Mouse (Mus musculus): Measurements from ENCODE around the gene Tigit. TPM values are rescaled to one million over a fixed set of nuclear protein-coding genes. Genes with fewer than 3 reads are reported as not detected.

The Tigit gene
- polyA plus RNA-seq, 1 experiment from 2014 or later = not detected

DNA sequence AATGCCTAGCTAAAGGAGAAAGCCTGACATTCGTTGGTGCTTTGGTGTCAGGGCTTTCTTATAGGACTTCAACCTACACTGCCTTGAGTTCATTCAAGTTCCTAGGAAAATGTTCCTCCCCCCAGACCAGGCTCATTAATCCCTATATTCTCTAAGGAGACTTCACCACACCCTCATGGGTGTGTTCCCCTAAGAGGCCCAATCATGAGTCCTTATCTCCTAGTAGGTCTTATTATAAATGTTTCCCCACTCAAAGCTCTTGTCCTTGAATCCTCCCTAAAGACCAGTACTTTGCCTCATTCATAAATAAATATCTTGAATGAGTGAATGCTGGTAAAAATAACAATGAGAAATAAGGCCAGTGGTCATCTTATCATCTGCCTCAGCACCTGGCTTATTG lies 16.3 kb downstream of the Tigit start:
- Histone ChIP-seq H3K4me3 (ENCODE audit: control insufficient read depth in 1 of 2, insufficient read depth in 1 of 2, low read depth in 1 of 2, low read length in 2 of 2) (no peak overlapping the region), H3K4me2 (ENCODE audit: low read length) (no peak overlapping the region), H3K9me3 (ENCODE audit: control insufficient read depth, low read length) (no peaks in the 10 kb centered on the region), H3K9ac (ENCODE audit: low read length) (no peak overlapping the region), H3K4me1 (ENCODE audit: control insufficient read depth in 2 of 2, insufficient read depth in 2 of 2, low read length in 2 of 2) (no peaks in the 10 kb centered on the region; a peak in 1 of 4 replicates), H3K27ac (replicated peaks in 1 of 2; ENCODE audit: control insufficient read depth in 1 of 2, insufficient read depth in 1 of 2, low read depth in 2 of 2, low read length in 2 of 2) (no peak overlapping the region), H3K36me3 (ENCODE audit: control insufficient read depth, insufficient read depth, low read length) (no peaks in the 10 kb centered on the region), H3K27me3 (ENCODE audit: control insufficient read depth, insufficient read depth, low read length) (no peaks in the 10 kb centered on the region)
- no peak for ATAC-seq (ENCODE audit: insufficient number of reproducible peaks, insufficient read depth, low FRiP score, low read depth)
- WGBS = 71% methylated on average over 1 of the region's 1 CpGs

DNA sequence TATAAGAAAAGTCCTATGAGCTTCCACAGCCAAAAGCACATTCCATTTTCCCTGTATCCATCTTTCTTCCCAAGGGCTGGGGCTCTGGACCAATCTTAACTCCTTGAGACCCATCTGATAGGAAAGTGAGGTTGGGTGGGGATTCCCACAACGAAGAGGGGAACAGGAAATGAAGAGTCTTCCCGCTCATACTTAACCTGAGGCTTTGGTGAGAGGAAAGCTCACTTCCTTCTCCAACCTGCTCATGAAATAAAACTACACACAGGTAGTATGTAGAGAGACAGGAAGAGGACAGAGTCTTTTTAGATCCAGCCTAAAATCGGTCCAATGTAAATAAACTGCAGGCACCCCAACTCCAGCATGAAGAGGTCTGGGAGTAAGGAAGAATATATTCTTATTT lies 17.0 kb downstream of the Tigit start:
- Histone ChIP-seq H3K36me3 (ENCODE audit: control insufficient read depth, insufficient read depth, low read length) (no peaks in the 10 kb centered on the region), H3K9ac (ENCODE audit: low read length) (no peak overlapping the region), H3K4me3 (ENCODE audit: control insufficient read depth in 1 of 2, insufficient read depth in 1 of 2, low read depth in 1 of 2, low read length in 2 of 2) (no peak overlapping the region), H3K4me2 (ENCODE audit: low read length) (no peak overlapping the region), H3K9me3 (ENCODE audit: control insufficient read depth, low read length) (no peaks in the 10 kb centered on the region), H3K27me3 (ENCODE audit: control insufficient read depth, insufficient read depth, low read length) (no peaks in the 10 kb centered on the region), H3K4me1 (ENCODE audit: control insufficient read depth in 2 of 2, insufficient read depth in 2 of 2, low read length in 2 of 2) (no peaks in the 10 kb centered on the region; a peak in 1 of 4 replicates), H3K27ac (replicated peaks in 1 of 2; ENCODE audit: control insufficient read depth in 1 of 2, insufficient read depth in 1 of 2, low read depth in 2 of 2, low read length in 2 of 2) (no peak overlapping the region)
- no peak for ATAC-seq (ENCODE audit: insufficient number of reproducible peaks, insufficient read depth, low FRiP score, low read depth)
- WGBS = 84% methylated on average over 3 of the region's 3 CpGs

DNA sequence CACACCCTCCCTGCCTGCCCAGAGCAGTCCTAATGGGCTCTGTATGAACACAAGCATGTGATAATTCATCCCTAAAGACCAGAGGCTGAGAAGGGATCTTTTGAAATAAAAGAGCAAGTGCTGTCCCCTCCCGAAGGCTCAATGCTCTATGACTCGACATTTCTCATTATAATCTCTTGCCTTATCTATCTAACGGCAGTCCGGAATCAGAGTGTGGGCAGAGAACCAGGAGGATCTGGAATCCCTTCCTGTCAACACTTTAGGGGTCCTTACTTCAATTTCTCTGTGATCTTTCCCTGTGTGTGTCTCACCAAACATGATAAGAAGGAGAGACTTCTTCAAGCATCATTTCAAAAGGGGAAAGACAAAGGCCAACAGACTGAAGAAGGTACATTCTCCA lies 18.1 kb downstream of the Tigit start:
- no peak for ATAC-seq (ENCODE audit: insufficient number of reproducible peaks, insufficient read depth, low FRiP score, low read depth)

GRCm38 (mm10) chr16:43641230-43641629 lies 22.7 kb downstream of the Tigit start:
- peaks cover 0 to 7% of the 10 kb centered on the region in 2 experiments; a peak in 3 of 4 replicates for H3K4me1 ChIP-seq (ENCODE audit: control insufficient read depth in 2 of 2, insufficient read depth in 2 of 2, low read length in 2 of 2)
- no peak overlapping the region for H3K4me2 ChIP-seq (ENCODE audit: low read length)
- no peak overlapping the region for H3K9ac ChIP-seq (ENCODE audit: low read length)
- no peak for ATAC-seq (ENCODE audit: insufficient number of reproducible peaks, insufficient read depth, low FRiP score, low read depth)
- H3K9me3 ChIP-seq (ENCODE audit: control insufficient read depth, low read length) = no peaks in the 10 kb centered on the region
- no peak overlapping the region for H3K4me3 ChIP-seq (ENCODE audit: control insufficient read depth in 1 of 2, insufficient read depth in 1 of 2, low read depth in 1 of 2, low read length in 2 of 2)
- H3K27me3 ChIP-seq (ENCODE audit: control insufficient read depth, insufficient read depth, low read length) = no peaks in the 10 kb centered on the region
- 54% methylated on average over 8 of the region's 8 CpGs for WGBS
- H3K36me3 ChIP-seq (ENCODE audit: control insufficient read depth, insufficient read depth, low read length) = no peaks in the 10 kb centered on the region
- H3K27ac ChIP-seq (replicated peaks in 1 of 2; ENCODE audit: control insufficient read depth in 1 of 2, insufficient read depth in 1 of 2, low read depth in 2 of 2, low read length in 2 of 2) = no peak overlapping the region

More for the DNA sequence above, 18.1 kb downstream of the Tigit start:
- Histone ChIP-seq H3K4me1 (ENCODE audit: control insufficient read depth in 2 of 2, insufficient read depth in 2 of 2, low read length in 2 of 2) (no peaks in the 10 kb centered on the region; a peak in 1 of 4 replicates), H3K27ac (replicated peaks in 1 of 2; ENCODE audit: control insufficient read depth in 1 of 2, insufficient read depth in 1 of 2, low read depth in 2 of 2, low read length in 2 of 2) (no peak overlapping the region), H3K27me3 (ENCODE audit: control insufficient read depth, insufficient read depth, low read length) (no peaks in the 10 kb centered on the region), H3K36me3 (ENCODE audit: control insufficient read depth, insufficient read depth, low read length) (no peaks in the 10 kb centered on the region), H3K9me3 (ENCODE audit: control insufficient read depth, low read length) (no peaks in the 10 kb centered on the region), H3K4me2 (ENCODE audit: low read length) (no peak overlapping the region), H3K4me3 (ENCODE audit: control insufficient read depth in 1 of 2, insufficient read depth in 1 of 2, low read depth in 1 of 2, low read length in 2 of 2) (no peak overlapping the region), H3K9ac (ENCODE audit: low read length) (no peak overlapping the region)
- WGBS = 8% methylated on average over 4 of the region's 4 CpGs

- peaks cover 0 to 7% of the 10 kb centered on the region in 2 experiments; a peak in 3 of 4 replicates for H3K4me1 ChIP-seq (ENCODE audit: control insufficient read depth in 2 of 2, insufficient read depth in 2 of 2, low read length in 2 of 2)
- H3K9me3 ChIP-seq (ENCODE audit: control insufficient read depth, low read length) = no peaks in the 10 kb centered on the region
- peak overlapping the region; percentile 25; the same call in 1 of the 2 replicates for H3K4me2 ChIP-seq (ENCODE audit: low read length)
- no peak for ATAC-seq (ENCODE audit: insufficient number of reproducible peaks, insufficient read depth, low FRiP score, low read depth)
- H3K9ac ChIP-seq (ENCODE audit: low read length) = no peak overlapping the region
- no peak overlapping the region for H3K4me3 ChIP-seq (ENCODE audit: control insufficient read depth in 1 of 2, insufficient read depth in 1 of 2, low read depth in 1 of 2, low read length in 2 of 2)
- H3K27ac ChIP-seq (replicated peaks in 1 of 2; ENCODE audit: control insufficient read depth in 1 of 2, insufficient read depth in 1 of 2, low read depth in 2 of 2, low read length in 2 of 2) = no peak overlapping the region
- no peaks in the 10 kb centered on the region for H3K27me3 ChIP-seq (ENCODE audit: control insufficient read depth, insufficient read depth, low read length)
- WGBS = 63% methylated on average over 21 of the region's 21 CpGs
- peaks cover 5% of the 10 kb centered on the region; the same call in 1 of the 2 replicates for H3K36me3 ChIP-seq (ENCODE audit: control insufficient read depth, insufficient read depth, low read length)
Observed at GRCm38 (mm10) chr16:43638406-43639049, 25.4 kb downstream of the Tigit start.

DNA sequence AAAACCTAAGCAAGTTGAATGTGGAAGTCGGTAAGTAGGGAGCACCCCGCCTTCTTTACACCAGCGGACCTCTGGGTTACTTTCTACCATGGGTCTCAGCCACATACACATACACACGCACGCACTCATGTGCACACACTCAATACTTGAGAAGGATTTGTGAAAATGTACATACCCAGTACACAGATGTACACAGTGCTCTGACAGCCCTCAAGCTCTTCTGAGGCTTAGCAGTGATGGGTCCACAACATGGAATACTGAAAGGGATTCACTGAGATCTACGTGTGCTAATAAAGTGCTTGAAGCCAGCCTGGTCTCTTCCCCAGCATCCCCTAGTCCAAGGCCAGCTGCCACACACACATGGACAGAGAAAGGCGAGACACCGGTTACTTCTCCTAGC lies 26.7 kb downstream of the Tigit start:
- 89% methylated on average over 8 of the region's 8 CpGs for WGBS

GRCm38 (mm10) chr16:43634037-43634436 lies 29.9 kb downstream of the Tigit start:
- no peaks in the 10 kb centered on the region for H3K9me3 ChIP-seq (ENCODE audit: control insufficient read depth, low read length)
- WGBS = 92% methylated on average over 7 of the region's 7 CpGs
- H3K27me3 ChIP-seq (ENCODE audit: control insufficient read depth, insufficient read depth, low read length) = no peaks in the 10 kb centered on the region
- H3K9ac ChIP-seq (ENCODE audit: low read length) = no peak overlapping the region
- ATAC-seq (ENCODE audit: insufficient number of reproducible peaks, insufficient read depth, low FRiP score, low read depth) = no peak
- H3K4me3 ChIP-seq (ENCODE audit: control insufficient read depth in 1 of 2, insufficient read depth in 1 of 2, low read depth in 1 of 2, low read length in 2 of 2) = no peak overlapping the region
- no peak overlapping the region for H3K4me2 ChIP-seq (ENCODE audit: low read length)
- peaks cover 5% of the 10 kb centered on the region; the same call in 1 of the 2 replicates for H3K36me3 ChIP-seq (ENCODE audit: control insufficient read depth, insufficient read depth, low read length)
- H3K27ac ChIP-seq (replicated peaks in 1 of 2; ENCODE audit: control insufficient read depth in 1 of 2, insufficient read depth in 1 of 2, low read depth in 2 of 2, low read length in 2 of 2) = no peak overlapping the region
- peaks cover 2 to 22% of the 10 kb centered on the region in 2 experiments for H3K4me1 ChIP-seq (ENCODE audit: control insufficient read depth in 2 of 2, insufficient read depth in 2 of 2, low read length in 2 of 2)

More for the DNA sequence above, 26.7 kb downstream of the Tigit start:
- Histone ChIP-seq H3K27ac (replicated peaks in 1 of 2; ENCODE audit: control insufficient read depth in 1 of 2, insufficient read depth in 1 of 2, low read depth in 2 of 2, low read length in 2 of 2) (no peak overlapping the region), H3K27me3 (ENCODE audit: control insufficient read depth, insufficient read depth, low read length) (no peaks in the 10 kb centered on the region), H3K4me1 (ENCODE audit: control insufficient read depth in 2 of 2, insufficient read depth in 2 of 2, low read length in 2 of 2) (peaks cover 2 to 8% of the 10 kb centered on the region in 2 experiments), H3K9me3 (ENCODE audit: control insufficient read depth, low read length) (no peaks in the 10 kb centered on the region), H3K36me3 (ENCODE audit: control insufficient read depth, insufficient read depth, low read length) (peaks cover 5% of the 10 kb centered on the region; the same call in 1 of the 2 replicates), H3K4me2 (ENCODE audit: low read length) (no peak overlapping the region), H3K9ac (ENCODE audit: low read length) (no peak overlapping the region), H3K4me3 (ENCODE audit: control insufficient read depth in 1 of 2, insufficient read depth in 1 of 2, low read depth in 1 of 2, low read length in 2 of 2) (no peak overlapping the region)
- ATAC-seq (ENCODE audit: insufficient number of reproducible peaks, insufficient read depth, low FRiP score, low read depth) = no peak

- Histone ChIP-seq H3K36me3 (ENCODE audit: control insufficient read depth, insufficient read depth, low read length) (peaks cover 13% of the 10 kb centered on the region; the same call in 1 of the 2 replicates), H3K4me3 (ENCODE audit: control insufficient read depth in 1 of 2, insufficient read depth in 1 of 2, low read depth in 1 of 2, low read length in 2 of 2) (no peak overlapping the region), H3K4me1 (ENCODE audit: control insufficient read depth in 2 of 2, insufficient read depth in 2 of 2, low read length in 2 of 2) (peaks cover 2 to 15% of the 10 kb centered on the region in 2 experiments; a peak in 3 of 4 replicates), H3K9me3 (ENCODE audit: control insufficient read depth, low read length) (no peaks in the 10 kb centered on the region), H3K4me2 (ENCODE audit: low read length) (no peak overlapping the region), H3K27me3 (ENCODE audit: control insufficient read depth, insufficient read depth, low read length) (no peaks in the 10 kb centered on the region), H3K9ac (ENCODE audit: low read length) (no peak overlapping the region), H3K27ac (replicated peaks in 1 of 2; ENCODE audit: control insufficient read depth in 1 of 2, insufficient read depth in 1 of 2, low read depth in 2 of 2, low read length in 2 of 2) (no peak overlapping the region)
- 52% methylated on average over 2 of the region's 2 CpGs for WGBS
- ATAC-seq (ENCODE audit: insufficient number of reproducible peaks, insufficient read depth, low FRiP score, low read depth) = no peak
Observed at GRCm38 (mm10) chr16:43631758-43632157, 32.2 kb downstream of the Tigit start.

Measured in heart, embryonic 14.5 days (tissue).